Mouse (Mus musculus) gastrocnemius, postnatal 14 days (tissue): ENCODE results near the gene Banp. TPM values are rescaled to one million over a fixed set of nuclear protein-coding genes. Genes with fewer than 3 reads are reported as not detected.

Experiments
- DNase-seq: peaks from one replicate; pipeline ENCODE4 v3.0.0; 2021; ENCODE audit warnings: mixed read lengths
- intact Hi-C: fragments of 180-260 bp; cut with DNase I; formaldehyde crosslinking; loops from one replicate; pipeline ENCODE4 v1.15.1; 2025; ENCODE audit warnings: low total_unique reads
- long read RNA-seq, 2 experiments: library from polyadenylated mRNA; stranded (forward); transcript quantifications; one replicate each; pipeline ENCODE4 v2.0.0; 2021
- total RNA-seq, 2 experiments: library from RNA; stranded (reverse); gene quantifications; 2 replicates each; pipeline ENCODE4 v1.2.3; 2021

The Banp gene
- 1 to 10 TPM; 8.3 to 8.4 TPM for total RNA-seq
- long read RNA-seq, experiment 1, full-length matches to known transcripts: 2 of 9 reads
- long read RNA-seq, experiment 1, partial matches to known transcripts: 2 of 9 reads
- long read RNA-seq, experiment 1, other reads (novel, unspliced or antisense): 5 of 9 reads
- long read RNA-seq, experiment 2, full-length matches to known transcripts: 2 of 2 reads
- long read RNA-seq, experiment 2, partial matches to known transcripts: 0 of 2 reads
- long read RNA-seq, experiment 2, other reads (novel, unspliced or antisense): 0 of 2 reads

DNA sequence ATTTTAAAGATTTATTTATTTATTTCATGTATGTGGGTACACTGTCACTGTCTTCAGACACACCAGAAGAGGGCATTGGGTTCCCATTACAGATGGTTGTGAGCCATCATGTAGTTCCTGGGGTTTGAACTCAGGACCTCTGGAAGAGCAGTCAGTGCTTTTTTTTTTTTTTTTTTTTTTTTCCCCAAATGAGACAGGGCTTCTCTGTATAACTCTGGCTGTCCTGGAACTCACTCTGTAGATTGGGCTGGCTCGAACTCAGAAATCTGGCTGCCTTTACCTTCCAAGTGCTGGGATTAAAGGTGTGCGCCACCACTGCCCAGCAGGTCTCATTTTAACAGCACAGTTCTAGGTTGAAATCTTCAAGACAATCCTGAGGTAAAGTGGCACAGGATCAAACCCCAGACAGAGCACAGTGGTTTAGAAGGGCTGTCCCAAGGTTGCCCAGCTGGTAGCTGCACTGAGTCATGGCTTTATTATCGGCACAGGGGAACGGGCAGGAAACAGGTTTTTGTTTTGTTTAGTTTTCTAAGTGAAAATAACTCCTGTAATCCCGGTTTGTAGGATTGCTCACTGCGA lies at the start of gene Banp:
Gene Banp, plus strand, starts transcription at position 529 of the 579 bp plus-strand sequence.
- no peak for DNase-seq
- intact Hi-C loops: no loop called here

DNA sequence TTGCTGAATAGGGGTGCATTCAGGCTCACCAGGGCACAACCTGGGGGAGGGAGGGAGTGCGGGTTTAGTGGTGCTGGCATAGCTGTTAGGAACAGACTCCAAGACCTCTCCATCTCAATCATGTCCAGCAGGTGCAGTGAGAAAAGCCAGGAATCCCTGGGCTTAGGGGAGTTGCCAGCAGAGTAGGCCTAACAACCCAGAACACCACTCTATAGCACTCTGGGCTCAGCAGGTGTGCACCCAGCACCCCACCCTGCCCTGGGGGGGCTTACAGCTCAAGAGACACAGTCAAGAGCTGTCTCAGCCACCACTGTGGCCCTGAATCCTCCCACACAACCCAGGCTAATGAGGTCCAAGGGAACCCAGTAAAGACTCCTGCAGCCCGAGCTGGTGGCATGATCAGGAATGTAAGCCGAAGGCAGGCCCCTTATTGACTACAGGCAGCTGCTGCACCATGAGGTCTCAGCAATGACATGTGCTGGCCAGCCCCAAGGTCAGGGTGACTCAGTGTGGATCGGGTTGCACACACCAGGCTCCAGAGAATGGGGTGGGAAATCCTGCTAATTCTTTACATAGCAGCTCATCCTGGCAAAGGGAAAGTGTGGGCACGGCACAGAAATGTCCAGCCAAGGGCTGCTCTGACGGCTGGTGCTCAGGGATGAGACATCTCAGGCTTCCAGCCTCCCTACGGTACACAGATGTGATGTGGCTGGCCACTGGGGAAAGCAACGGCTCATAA lies 47.9 kb upstream of the Banp start:
- intact Hi-C loops: no loop called here
- peak; percentile 60 for DNase-seq

DNA sequence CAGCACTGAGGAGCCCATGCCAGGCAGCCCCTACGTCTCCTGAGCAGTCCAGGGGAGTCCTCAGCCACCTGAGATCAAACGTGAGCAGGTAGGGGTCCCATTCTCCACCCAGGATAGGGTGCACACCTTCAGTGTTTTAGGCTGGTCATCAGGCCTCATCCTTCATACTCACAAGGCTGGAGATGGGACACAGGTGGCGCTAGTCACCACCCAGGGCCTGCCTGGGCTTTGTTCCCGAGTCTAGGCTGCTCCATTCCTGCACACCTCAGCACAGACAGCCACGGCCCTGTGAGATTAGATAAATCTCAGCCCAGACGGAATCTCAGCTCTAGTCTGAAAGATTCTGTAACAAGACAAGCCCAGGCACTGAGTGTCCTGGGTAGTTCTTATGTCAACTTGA lies 45.6 kb upstream of the Banp start:
- intact Hi-C loops: no loop called here
- DNase-seq: no peak

DNA sequence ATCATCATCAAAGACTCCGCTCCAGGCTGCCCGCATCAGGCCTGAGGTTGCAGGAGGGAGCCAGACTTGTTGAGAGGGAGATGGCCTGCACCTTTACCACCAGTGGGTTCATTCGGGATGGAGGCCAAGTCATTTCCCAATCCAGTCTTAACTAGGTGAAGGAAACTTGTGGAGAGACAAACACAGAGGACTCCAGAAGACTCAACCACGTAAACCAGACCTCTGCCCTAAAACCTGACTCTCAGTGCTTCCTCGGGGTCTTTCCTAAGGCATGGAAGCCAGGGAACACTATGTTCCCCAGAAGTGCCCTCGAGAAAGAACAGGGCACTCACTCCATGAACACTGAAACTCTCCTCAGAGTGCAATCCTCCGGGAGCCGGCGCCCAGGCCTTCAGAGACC lies 44.6 kb upstream of the Banp start:
- intact Hi-C loops: no loop called here

DNA sequence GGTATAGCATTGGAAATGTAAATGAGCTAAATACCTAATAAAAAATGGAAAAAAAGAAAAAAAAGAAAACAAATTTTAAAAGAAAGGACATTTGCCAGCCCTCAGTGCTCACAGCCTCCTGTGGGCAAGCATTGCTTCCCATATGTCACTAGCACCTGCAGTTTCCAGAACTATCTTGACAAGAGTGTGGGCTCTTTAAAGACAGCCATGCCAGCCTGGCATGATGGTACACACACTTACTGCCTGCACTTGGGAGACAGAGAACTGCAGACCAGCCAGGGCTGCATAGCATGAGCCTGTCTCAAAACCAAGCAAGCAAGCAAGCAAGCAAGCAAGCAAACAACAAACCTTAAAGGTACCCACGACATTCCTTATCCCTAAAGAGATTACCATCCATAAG lies 44.1 kb upstream of the Banp start:
- DNase-seq: no peak
- intact Hi-C loops: no loop called here

More for the DNA sequence above, 44.6 kb upstream of the Banp start:
- DNase-seq: no peak

DNA sequence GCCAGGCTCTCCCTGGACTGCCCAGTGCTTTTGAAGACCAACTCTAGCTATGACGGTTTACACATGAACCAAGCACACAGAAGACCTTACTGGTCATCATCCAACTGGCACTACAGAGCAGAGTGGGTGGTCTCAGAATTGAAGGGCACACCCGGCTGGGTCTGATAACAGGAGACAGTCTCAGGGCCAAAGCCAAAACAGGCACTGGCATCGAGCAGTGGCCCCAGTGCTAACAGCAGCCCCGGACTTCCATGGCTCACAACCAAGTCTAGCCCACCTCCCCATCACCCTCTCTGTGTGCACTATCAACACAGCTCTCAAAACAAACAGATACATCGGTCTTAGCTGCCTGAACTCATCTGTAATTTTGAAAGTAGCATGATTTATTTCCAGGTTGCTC lies 43.7 kb upstream of the Banp start:
- intact Hi-C loops: no loop called here

DNA sequence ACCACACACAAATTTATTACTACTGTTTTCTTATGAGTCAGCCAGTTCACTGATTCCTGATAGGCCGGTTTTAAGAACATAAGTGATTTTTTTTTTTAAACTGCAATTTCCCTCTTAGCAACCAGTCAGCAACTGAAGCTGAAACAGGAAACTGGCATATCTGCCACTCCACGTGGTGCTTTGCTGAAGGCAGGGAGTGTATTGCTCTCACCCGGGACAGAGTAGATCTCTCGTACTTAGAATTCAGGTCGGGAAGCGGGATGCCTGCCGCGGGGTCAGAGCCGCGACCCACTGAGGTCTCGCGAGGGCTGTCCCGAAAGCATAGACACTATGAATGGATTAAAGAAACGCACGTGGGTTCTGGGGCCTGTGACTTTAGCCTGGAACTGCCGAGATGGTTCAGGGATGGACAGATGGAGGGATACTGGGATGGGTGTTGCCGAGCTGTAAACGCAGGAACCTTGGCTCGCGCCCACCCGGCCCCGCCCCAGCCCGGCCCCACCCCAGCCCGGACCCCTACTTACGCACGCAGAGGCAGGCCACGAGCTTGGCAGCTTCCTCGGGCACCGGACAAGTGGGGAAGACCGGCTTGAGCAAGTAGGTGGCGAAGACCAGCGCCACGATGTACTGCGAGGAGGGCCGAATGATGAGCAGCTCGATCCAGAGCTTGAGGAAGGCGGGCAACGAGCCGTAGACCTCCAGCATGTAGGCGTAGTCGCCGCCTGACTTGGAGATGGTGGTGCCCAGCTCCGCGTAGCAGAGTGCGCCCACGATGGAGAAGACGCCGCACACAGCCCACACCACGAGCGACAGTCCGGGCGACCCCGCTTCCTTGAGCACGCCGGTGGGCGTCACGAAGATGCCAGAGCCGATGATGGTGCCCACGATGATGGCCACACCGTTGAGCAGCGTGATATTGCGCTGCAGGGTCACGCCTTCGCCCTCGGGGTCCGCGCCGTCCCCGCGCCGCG lies 42.7 kb upstream of the Banp start:
- intact Hi-C loops: no loop called here
- no peak for DNase-seq

More for the DNA sequence above, 43.7 kb upstream of the Banp start:
- no peak for DNase-seq

DNA sequence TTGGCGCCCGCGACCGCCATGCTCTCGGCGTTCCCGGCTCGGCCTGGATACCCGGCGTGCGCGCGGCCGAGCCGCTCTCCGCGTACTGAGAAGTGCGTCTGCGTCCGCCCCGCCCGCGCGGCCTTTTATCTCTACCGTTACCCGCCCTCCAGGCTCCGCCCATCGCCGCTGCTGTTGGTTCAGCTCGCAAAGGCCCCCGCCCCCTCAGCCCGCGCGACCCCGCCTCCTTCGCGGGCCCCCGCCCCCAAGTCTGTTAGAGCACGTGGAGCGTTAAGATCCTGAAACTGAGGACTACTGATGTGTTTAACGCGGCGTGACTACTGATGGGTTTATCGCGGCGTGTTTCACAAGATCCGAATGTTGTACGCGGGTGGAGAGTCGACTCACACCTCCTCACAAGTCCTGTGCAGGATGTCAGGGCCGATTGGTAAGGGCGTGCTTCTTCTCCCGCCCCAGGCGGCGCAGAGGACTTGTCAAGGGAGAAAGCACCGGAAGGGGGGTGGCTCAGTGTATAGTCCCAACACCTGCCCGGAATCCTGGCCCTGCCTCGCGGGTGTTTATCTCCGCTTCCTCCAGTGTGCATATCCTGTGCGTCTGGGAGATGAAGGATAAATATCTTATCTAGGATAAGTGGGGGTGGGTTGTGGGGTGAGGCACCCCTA lies 41.8 kb upstream of the Banp start, which contains the start of gene Slc7a5:
Gene Slc7a5, minus strand, starts transcription at position 108 of the 662 bp plus-strand sequence.
- intact Hi-C loops: loop anchor here (2.0 kb wide), 1 partner anchor 57 kb away; no protein-coding TSS in a partner anchor

DNA sequence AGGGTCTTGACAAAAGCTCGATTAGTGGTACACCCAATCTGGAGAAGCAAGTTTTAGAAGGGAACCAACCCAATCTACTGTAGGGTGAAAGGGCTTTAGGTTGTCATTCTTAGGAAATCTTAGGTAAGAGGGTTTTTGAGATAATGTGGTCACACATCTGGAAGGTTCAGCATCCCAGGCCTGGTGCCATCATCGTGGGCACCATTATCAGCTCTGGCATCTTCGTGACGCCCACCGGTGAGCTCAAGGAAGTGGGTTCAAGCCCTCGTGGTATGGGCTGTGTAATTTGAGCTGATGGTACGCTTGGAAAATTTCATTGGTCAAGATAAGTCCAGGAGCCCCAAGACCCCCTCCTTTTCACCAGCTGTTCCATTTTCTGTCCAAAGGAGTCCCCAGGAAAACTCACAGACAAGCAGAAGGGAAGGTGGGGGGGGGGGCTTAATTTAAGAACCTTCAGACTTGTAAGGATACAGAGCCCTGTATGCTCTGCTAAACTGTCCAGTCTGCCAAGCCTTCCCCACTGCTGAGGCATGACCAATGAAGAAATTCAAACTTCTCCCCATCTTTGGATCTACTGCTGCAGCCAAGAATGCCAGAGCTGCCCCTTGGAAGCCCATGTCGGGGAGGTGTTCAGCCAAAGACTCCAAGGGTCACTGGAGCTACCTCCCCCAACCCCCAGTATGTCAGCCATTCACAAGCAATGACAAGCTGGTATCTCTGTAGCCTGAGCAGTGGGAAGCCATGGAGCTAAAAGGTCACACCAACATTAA lies 41.0 kb upstream of the Banp start:
- intact Hi-C loops: loop anchor here (2.0 kb wide), 1 partner anchor 58 kb away; no protein-coding TSS in a partner anchor

More for the DNA sequence above, 41.8 kb upstream of the Banp start, which contains the start of gene Slc7a5:
- peak; percentile 98 for DNase-seq

DNA sequence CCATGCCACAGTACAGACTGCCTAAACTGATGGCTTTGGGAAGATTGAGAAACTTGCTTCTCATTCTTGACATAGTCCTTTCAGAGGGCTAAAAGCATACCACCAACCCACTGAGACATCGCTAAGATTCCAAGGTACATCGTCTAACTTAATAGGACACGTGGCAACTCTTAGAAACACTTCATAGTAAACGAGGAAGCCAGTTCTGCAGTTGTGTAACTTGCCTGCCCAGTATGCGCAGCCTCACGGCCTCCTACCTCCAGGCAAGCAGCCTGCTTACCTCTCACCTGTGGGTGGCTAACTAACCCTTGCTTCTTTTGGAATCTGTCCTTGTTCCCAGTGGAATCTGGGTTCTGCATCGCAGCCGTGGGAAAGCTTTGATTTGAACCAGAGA lies 40.4 kb upstream of the Banp start:
- intact Hi-C loops: loop anchor here (2.0 kb wide), 1 partner anchor 58 kb away; no protein-coding TSS in a partner anchor
- no peak for DNase-seq

More for the DNA sequence above, 41.0 kb upstream of the Banp start:
- DNase-seq: no peak

DNA sequence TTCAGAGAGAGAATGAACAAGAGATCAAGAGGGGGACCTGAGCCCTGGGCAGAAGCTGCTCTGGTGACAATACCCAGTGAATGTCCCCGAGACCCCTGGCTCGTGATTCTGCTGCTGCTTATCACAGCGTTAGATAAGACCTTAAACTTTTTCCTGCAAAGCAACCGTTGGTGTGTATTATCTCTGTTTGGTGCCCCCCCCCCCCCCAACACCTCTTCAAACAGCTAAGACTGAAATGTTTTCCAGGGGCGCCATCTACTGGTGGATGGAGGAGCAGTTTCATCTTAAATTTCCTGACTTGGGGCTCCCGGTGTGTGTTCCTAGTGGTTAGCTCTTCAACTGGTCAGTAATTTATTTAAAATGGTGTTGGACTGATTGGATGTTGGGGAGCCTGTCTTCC lies 39.9 kb upstream of the Banp start:
- peak; percentile 73 for DNase-seq
- intact Hi-C loops: loop anchor here (2.0 kb wide), 2 partner anchors 37 to 59 kb away; no protein-coding TSS in a partner anchor

DNA sequence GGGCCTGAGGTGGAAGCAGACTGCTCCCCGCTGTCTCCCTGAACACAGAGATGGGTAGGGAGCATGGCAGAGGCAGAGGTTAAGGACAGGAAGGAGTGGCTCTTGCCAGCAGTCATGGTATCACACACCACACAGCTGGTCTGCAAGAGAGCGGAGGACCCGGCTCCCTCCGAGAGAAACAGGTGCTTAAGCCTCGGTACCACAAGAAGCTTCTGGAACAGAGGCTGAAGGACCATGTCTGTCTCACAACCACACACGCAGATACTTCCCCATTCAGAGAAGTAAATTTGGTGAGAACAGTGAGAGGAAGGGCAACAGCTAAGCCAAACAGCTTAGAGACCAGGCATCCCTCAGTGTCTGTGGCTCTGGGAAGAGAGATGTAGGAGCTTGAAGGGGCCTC lies 38.1 kb upstream of the Banp start:
- intact Hi-C loops: loop anchor here (2.0 kb wide), 1 partner anchor 39 kb away; no protein-coding TSS in a partner anchor
- no peak for DNase-seq

DNA sequence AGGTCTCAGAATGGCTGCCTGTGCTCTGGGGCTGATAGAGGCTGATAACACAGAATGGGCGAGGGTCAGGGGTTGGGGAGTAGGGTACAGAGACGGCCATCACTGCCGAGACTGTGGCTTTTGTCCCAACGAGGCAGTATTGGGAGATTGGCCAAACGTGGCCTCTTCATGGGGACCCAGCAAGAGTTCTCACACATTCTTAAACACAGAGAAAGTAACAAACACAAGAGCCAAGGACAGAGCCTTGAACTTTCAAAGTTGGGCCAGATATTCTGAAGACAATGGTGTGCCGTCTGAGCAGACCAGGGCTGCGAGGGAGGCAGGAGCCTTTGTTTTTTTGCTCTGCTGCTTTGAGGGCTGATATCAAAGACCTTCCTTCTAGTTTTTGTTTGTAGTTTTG lies 37.6 kb upstream of the Banp start:
- intact Hi-C loops: loop anchor here (2.0 kb wide), 1 partner anchor 39 kb away; no protein-coding TSS in a partner anchor
- no peak for DNase-seq

DNA sequence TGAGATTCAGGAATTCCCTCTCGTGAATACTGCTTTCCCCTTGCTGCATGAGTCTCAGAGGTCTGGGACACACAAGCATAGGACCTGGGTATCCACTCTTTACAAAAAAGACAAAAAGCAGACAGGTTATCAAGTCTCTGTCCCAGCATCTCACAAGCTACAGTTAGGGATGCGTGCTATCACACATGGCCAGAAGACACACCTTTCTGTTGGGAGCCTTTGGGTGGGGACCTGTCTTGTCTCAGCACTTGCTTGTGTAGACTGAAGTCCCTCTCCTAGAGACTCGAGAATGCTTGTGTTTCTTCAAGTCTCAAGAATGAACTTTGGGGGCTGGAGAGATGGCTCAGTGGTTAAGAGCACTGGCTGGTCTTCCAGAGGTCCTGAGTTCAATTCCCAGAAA lies 36.7 kb upstream of the Banp start:
- DNase-seq: no peak
- intact Hi-C loops: no loop called here

DNA sequence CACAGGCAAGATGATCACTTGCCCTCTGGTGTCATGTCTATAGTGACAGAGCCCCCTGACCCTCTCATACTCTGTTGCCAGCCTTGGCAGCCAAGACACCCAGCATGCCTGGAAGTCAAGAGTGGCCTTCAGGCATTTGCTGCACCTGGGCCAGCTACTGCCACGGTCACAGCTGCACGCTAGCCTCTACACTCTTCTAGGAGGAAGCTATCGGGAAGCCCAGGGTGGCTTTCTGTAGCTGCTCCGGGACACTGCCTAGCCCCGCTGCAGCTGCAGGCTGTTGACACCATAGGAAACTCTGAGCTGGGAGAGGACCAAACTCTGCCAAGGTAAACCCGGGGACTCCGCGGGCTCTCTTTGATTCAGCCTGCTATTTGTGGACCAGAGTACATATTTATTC lies 36.2 kb upstream of the Banp start:
- intact Hi-C loops: no loop called here
- DNase-seq: no peak

DNA sequence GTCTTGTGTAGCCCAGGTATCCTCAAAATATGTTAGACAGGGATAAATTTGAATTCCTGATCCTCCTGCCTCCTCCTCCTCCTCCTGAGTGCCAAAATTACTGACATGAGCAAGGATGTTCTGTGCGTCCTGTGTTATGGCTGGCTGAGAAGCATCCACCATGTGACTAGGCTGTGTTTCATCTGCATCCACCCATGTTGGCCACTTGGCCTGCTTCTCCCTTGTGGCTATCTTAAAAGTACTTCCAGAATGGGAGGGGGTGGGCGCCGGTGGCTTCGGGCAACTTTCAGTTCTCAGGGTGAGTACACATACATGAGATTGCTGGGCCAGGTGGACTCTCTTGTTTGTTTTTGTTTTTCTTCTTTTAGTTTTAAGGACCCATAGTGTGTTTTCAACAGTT lies 30.4 kb upstream of the Banp start:
- no peak for DNase-seq
- intact Hi-C loops: no loop called here

DNA sequence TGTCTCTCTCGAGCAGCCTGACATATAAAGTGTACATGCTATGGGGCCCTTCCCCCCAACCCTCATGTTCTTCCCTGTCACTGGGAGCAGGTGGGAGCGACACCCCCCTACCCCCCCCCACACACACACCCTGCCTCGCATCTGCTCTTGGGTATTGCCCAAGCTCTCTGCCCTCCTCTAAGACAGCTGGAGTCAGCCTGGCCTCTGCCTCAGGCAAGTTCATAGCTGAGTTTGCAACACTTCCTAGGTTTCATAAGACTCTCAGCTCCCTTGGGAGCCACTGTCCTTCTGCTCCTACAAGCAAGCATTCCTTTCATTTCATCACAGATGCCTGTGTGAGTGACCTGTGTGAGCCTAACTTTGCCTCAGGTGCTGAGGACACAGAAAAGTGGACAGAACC lies 29.8 kb upstream of the Banp start:
- intact Hi-C loops: no loop called here
- no peak for DNase-seq

DNA sequence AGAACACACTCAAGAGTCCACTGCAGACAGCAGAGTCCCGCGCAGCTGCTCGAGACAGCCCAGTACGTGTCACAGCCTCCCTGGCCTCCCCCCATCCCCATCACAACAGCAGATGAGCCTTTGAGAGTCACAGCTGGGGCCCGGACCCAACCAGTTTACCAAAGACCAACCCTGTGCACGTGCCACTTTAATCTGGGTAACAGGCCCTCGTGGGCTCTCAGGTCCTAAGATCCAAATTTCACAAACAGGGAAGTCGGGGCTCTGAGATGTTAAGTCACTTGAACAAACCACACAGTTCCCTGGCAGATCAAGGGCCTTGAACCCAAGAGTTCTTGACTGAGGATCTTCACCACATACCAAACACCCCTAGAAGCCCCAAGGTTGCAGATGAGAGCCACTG lies 28.0 kb upstream of the Banp start:
- intact Hi-C loops: no loop called here
- no peak for DNase-seq
